Comparison of ENCODE assay signal across 1 mouse cellular context in the genomic region with DNA sequence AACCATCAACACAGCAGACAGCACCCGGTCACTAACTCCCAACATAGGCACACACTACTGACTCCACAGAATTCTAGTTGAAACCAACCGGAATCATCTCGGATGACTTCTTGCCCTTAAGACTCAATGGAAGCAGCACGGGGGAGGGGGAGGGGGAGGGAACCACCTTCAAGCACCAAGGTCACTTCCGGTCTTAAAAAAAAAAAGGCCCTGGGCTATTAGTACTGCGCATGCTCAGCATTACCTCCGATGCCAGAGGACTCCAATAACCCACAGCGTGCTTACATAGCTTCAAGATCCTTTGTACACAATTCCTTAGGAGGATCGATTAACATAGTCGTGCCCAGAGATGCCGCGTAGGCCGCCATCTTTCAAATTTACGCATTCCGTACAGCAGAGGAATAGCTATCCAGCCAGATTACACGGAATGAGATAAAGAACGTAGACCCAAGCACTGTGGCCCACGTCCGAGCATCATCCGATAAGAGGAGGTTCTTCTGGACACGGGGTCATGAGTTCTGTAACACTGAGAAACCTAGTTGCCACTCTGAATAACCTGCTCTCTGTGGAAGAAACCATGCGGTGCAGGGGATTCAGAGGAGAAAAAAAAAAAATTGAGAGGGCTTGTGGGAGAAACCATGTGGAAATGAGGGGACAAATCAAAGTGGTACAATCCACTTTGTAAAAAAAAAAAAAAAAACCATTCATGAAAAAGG.
TF ChIP-seq lines count a peak whose summit lies in the region.

Gene Zfp27, minus strand, starts transcription at position 607 of the 716 bp plus-strand sequence.

TF ChIP-seq in CH12.LX, 34 proteins besides CTCF, POLR2A, EP300 and RAD21 (continued from another document):
- TF ChIP-seq IRF4 (IDR thresholded peaks at IDR 0.05; ENCODE audit: low read depth, low read length) (peak; percentile 3; the same call in 1 of the 2 replicates), MXI1 (IDR thresholded peaks at IDR 0.05; ENCODE audit: low read depth, low read length) (peak; percentile 58), MAX (IDR thresholded peaks at IDR 0.05; ENCODE audit: low read length) (peak; percentile 42), POLR2AphosphoS2 (IDR thresholded peaks at IDR 0.05; ENCODE audit: low read depth, low read length) (peak; percentile 84), ZMIZ1 (IDR thresholded peaks at IDR 0.05; ENCODE audit: low read depth, low read length) (peak; percentile 81), NRF1 (IDR thresholded peaks at IDR 0.05; ENCODE audit: low read depth, low read length) (peak; percentile 93), MAZ (IDR thresholded peaks at IDR 0.05; ENCODE audit: low read depth, low read length) (no peak), TCF12 (IDR thresholded peaks at IDR 0.05; ENCODE audit: low read depth, low read length) (peak; percentile 79; the same call in 1 of the 2 replicates), ZNF384 (IDR thresholded peaks at IDR 0.05; ENCODE audit: low read depth, low read length) (peak; percentile 96), MAFK (IDR thresholded peaks at IDR 0.05; ENCODE audit: insufficient replicate concordance, low read length) (0 out of 2 replicates have a peak, but pooled peaks have one; percentile 5), USF1 (IDR thresholded peaks at IDR 0.05; ENCODE audit: low read depth, low read length) (no peak), RCOR1 (conservative IDR thresholded peaks at IDR 0.05; ENCODE audit: low read depth, low read length) (no peak), TBP (conservative IDR thresholded peaks at IDR 0.05; ENCODE audit: low read depth, low read length) (peak; percentile 92), SMC3 (IDR thresholded peaks at IDR 0.05; ENCODE audit: low read depth, low read length) (no peak), PAX5 (IDR thresholded peaks at IDR 0.05; ENCODE audit: low read length) (no peak), NELFE (IDR thresholded peaks at IDR 0.05; ENCODE audit: low read depth, low read length) (peak; percentile 95), MYC (IDR thresholded peaks at IDR 0.05; ENCODE audit: low read depth, low read length) (0 out of 2 replicates have a peak, but pooled peaks have one; percentile 59), BHLHE40 (IDR thresholded peaks at IDR 0.05; ENCODE audit: low read depth, low read length) (peak; percentile 52), E2F4 (IDR thresholded peaks at IDR 0.05; ENCODE audit: insufficient replicate concordance, low read depth, low read length) (no peak; the same call in 1 of the 2 replicates), SIN3A (IDR thresholded peaks at IDR 0.05; ENCODE audit: low read length) (peak; percentile 94)
